Mouse (Mus musculus) embryonic facial prominence, embryonic 15.5 days (tissue): ENCODE measurements around the gene Ldhal6b. TPM values are rescaled to one million over a fixed set of nuclear protein-coding genes. Genes with fewer than 3 reads are reported as not detected.

ENCODE experiments used
- ATAC-seq: fragments of 200-750 bp; cut with Nextera tagmentation; 2 replicates; pipeline ENCODE4 v1.8.0; 2017; ENCODE audit warnings: low read depth, moderate TSS enrichment; ENCODE audit not compliant: insufficient number of reproducible peaks, low FRiP score, low TSS enrichment
- H3K27ac ChIP-seq: fragments of 300-500 bp; sonication (generic); replicated peaks from 2 replicates; pipeline ENCODE4 v1.5.1; 2015; ENCODE audit warnings: mild to moderate bottlenecking, inconsistent platforms
- H3K27me3 ChIP-seq: fragments of 300-500 bp; sonication (generic); 2 replicates; pipeline ENCODE4 v1.6.1; 2015; ENCODE audit warnings: inconsistent platforms
- H3K36me3 ChIP-seq: fragments of 300-500 bp; sonication (generic); 2 replicates; pipeline ENCODE4 v1.6.1; 2015; ENCODE audit warnings: mild to moderate bottlenecking, inconsistent platforms
- H3K4me1 ChIP-seq: fragments of 300-500 bp; sonication (generic); 2 replicates; pipeline ENCODE4 v1.6.1; 2015; ENCODE audit warnings: inconsistent platforms
- H3K4me2 ChIP-seq: fragments of 300-500 bp; sonication (generic); replicated peaks from 2 replicates; pipeline ENCODE4 v1.6.1; 2015; ENCODE audit warnings: mild to moderate bottlenecking, inconsistent platforms
- H3K4me3 ChIP-seq: fragments of 300-500 bp; sonication (generic); replicated peaks from 2 replicates; pipeline ENCODE4 v1.5.1; 2015; ENCODE audit warnings: mild to moderate bottlenecking, inconsistent platforms
- H3K9ac ChIP-seq: fragments of 300-500 bp; sonication (generic); 2 replicates; pipeline ENCODE4 v1.6.1; 2015; ENCODE audit warnings: inconsistent platforms
- H3K9me3 ChIP-seq: fragments of 300-500 bp; sonication (generic); replicated peaks from 2 replicates; pipeline ENCODE4 v1.6.1; 2016; ENCODE audit warnings: inconsistent platforms
- WGBS: fragments of 180-500 bp; shearing (Covaris S2); methylation state at CpG from one replicate; pipeline ENCODE4 v1.1.7; 2015; 5-methylcytosine and 5-hydroxymethylcytosine counted together
- polyA plus RNA-seq: library from polyadenylated mRNA; unstranded; fragments of >200 nt; fragmentation: Nextera tagmentation; extraction: Ambion mirVana; gene quantifications from 2 replicates; pipeline ENCODE4 v1.2.1, GENCODE M21; 2015

The Ldhal6b gene
- polyA plus RNA-seq, 1 experiment from 2014 or later, result not detected

DNA sequence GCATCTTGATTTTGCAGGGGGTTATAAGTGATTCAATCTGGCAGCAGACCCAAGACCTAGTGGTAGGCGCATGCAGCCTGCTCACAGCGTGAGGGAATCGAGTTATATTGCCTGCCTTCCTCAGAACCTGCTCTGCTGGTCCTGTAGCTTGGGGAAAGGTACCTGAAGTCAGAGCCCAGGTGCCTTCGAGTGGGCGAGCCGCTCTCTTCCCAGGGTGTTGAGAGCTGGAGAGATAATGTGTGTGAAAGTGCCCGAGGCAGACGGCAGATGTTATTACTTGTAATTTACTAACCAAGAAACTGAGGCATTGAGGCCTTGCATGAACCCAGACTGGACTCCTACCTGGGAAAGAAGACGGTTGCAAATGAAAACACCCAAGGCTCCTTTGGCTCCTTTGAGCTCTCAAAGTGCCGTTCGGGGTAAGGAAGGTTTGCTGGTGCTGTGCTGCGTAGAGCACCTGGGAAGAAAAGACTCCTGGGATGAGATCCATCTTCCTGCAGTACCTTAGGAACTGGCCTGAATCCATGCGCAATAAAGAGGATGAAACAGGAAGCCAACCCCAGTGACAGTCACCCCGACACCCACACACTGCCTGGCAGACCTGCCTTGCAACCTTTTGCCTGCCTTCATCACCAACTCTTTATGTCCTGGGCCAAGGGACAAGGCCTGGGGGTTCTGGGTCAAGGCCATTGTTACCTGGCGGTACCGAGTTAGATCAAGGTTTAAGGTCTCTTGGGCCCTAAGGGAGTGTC, 22.9 kb downstream of the Ldhal6b start:
- Histone ChIP-seq H3K4me3 (no peak overlapping the region), H3K9me3 (no peaks in the 10 kb centered on the region), H3K27ac (peak overlapping the region; percentile 66), H3K4me2 (no peak overlapping the region), H3K4me1 (peaks cover 10% of the 10 kb centered on the region), H3K27me3 (no peaks in the 10 kb centered on the region), H3K9ac (no peak overlapping the region), H3K36me3 (no peaks in the 10 kb centered on the region)
- ATAC-seq, result no peak
- WGBS, result 72% methylated on average over 16 of the region's 16 CpGs

DNA sequence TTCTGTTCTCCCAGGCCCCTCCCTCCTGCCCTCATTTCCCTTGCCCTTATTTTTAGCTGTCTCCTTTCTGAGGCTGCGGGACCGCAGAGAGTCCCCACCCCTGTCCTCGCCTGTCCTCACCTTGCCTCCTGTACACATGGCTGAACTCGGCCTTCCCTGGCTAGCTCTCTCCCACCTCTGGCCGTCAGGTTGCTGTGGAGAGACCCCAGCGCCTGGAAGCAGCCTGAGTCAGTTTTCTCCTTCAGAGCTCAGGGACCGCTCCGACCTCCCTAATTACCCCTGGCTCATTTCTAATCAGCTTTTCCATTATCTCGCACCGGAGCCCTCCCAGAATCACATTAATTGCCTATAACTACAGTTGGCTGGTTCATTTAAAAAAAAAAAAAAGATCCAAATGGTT, 27.9 kb downstream of the Ldhal6b start:
- Histone ChIP-seq H3K9me3 (no peaks in the 10 kb centered on the region), H3K4me3 (no peak overlapping the region), H3K9ac (no peak overlapping the region), H3K27me3 (no peaks in the 10 kb centered on the region), H3K27ac (no peak overlapping the region), H3K4me1 (no peaks in the 10 kb centered on the region), H3K4me2 (no peak overlapping the region), H3K36me3 (no peaks in the 10 kb centered on the region)
- ATAC-seq, result no peak
- 57% methylated on average over 10 of the region's 10 CpGs for WGBS

DNA sequence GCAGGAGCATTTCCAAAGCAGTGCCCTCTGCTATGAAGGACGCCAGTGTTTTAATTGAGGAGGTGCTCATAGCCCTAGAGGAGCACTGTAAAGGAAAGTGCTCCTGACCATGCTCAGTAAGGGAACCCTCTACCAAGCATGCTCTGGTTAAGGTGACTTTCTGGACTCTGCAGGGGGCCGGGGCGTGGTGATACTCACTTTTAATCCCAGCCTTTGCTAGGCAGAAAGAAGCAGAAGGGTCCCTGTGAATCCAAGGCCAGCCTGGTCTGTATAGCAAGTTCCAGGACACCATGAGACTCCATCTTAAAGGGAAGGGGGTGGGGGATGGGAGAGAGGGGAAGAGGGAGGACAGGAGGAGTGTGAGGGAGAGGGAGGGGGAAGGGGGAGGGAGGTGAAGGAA, 30.2 kb downstream of the Ldhal6b start:
- H3K36me3 ChIP-seq, result no peaks in the 10 kb centered on the region

DNA sequence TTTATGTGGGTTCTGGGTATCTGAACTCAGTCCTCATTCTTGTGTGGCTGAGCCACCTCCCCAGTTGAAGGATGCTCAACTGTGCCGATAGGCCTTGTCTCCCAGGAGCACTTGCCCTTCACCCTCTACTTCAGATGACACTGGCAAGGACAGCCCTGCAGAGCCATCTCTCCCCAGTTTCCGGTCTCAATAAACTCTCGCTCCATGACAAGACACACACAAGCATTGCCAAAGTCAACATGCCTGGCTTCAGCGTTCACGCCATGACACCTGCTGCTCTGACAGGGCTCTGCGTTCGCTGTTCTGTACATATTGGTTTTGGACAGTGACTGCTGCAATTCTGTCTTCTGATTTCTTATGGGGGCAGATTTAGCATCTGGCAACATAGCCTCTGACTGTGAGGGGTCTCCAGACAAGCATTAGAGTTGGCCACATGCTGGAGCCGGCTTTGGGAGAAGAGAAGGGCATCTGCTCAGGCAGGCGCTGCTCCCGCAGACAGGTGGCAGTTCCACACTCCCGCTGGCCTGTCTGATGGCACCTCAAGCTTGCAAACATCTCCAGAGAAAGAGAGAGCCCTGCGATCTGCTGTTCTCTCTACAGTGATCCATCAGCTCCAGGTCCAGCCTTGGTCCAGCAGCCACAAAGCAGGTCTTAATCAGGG, 31.6 kb downstream of the Ldhal6b start:
- Histone ChIP-seq H3K9ac (no peak overlapping the region), H3K4me3 (no peak overlapping the region), H3K4me2 (no peak overlapping the region), H3K36me3 (no peaks in the 10 kb centered on the region), H3K27me3 (no peaks in the 10 kb centered on the region), H3K9me3 (no peaks in the 10 kb centered on the region), H3K4me1 (no peaks in the 10 kb centered on the region), H3K27ac (no peak overlapping the region)
- WGBS, result 89% methylated on average over 12 of the region's 12 CpGs
- ATAC-seq, result no peak

More for the DNA sequence above, 30.2 kb downstream of the Ldhal6b start:
- 78% methylated on average over 3 of the region's 3 CpGs for WGBS
- no peak overlapping the region for H3K4me3 ChIP-seq
- no peak overlapping the region for H3K9ac ChIP-seq
- H3K27me3 ChIP-seq, result no peaks in the 10 kb centered on the region
- H3K4me2 ChIP-seq, result no peak overlapping the region
- no peaks in the 10 kb centered on the region for H3K4me1 ChIP-seq
- no peak for ATAC-seq
- H3K27ac ChIP-seq, result no peak overlapping the region
- H3K9me3 ChIP-seq, result no peaks in the 10 kb centered on the region

DNA sequence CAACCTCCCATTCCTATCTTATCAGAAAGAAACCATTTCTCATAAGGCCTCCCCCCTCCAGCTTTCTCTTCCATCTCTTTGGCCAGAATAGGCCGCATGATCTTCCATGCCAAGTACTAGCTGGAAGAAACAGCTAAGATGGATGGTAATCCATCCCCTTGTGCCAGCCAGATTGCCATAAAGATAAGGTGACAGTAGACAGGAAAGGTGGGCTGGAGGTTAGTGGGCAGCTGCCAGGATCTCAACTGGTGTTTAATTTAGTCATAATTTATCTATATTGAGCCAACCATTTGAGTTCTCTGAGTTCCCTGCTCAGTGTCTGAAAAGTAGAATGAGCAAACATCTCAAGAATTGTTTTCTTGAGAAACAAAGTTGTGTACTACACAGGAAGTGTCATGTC, 32.9 kb downstream of the Ldhal6b start:
- Histone ChIP-seq H3K27me3 (no peaks in the 10 kb centered on the region), H3K4me3 (no peak overlapping the region), H3K27ac (no peak overlapping the region), H3K4me2 (no peak overlapping the region), H3K36me3 (no peaks in the 10 kb centered on the region), H3K9ac (no peak overlapping the region), H3K9me3 (no peaks in the 10 kb centered on the region), H3K4me1 (no peaks in the 10 kb centered on the region)
- 96% methylated on average over 1 of the region's 1 CpGs for WGBS
- ATAC-seq, result no peak

DNA sequence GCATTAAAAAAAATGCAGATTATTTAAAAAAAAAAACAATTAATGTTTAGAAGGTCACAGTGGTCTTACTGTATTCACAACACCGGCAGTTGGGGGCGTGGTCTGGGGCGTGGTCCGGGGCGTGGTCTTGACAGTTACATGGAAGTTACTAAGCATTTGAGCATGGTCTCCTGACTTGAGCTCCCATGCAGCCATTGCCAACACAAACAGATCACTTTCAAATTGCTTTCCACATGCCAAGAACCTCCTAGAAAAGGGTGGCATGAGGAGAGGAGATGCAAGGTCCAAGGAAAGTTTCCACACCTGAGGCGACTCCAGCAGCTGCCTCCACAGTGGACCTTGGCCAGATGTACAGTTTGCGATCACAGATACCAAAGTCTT, 40.6 kb downstream of the Ldhal6b start:
- WGBS, result 27% methylated on average over 7 of the region's 7 CpGs
- ATAC-seq, result no peak
- H3K4me2 ChIP-seq, result 0 out of 2 replicates have a peak overlapping the region, but pooled peaks have one; percentile 1

DNA sequence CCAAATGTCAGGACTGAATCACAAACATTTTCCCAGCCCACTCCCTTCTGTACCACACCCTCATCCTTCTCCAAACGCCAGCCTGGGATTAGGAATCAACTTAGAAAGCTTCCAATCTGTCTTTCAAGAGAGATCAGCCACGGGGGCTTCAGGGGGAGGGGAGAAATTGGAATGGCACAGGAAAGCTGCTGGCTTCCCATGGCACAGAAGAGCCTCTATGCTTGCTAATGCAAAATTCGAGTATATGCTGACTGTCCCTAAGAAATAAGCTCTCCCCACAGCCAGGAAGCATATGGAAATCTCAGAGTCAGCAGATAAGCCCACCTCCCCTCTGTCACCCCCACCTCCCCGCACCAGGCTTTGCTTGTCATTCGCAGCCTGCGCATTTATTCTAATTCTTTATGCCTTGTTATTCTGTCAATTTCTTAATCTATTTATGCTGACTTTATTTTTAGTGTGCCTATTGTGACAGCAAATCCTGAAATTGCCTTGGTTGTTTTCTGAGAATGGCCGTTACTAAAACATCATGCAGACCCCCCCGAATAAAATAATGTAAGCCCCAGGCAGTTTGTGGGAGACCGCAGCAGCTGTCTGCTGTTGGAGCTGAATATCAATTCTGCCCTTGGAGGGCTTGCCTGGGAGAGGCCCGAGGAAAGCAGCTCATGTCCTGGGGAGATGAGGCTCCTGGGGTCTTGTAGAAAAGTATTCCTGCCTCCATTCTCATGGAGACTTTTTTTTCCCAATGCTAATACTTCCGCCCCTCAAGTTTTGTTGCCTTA, 41.2 kb downstream of the Ldhal6b start:
- Histone ChIP-seq H3K27me3 (no peaks in the 10 kb centered on the region), H3K4me1 (0 out of 2 replicates have a peak, but pooled peaks cover 13% of the 10 kb centered on the region), H3K9me3 (no peaks in the 10 kb centered on the region), H3K27ac (no peak overlapping the region), H3K9ac (no peak overlapping the region), H3K4me2 (0 out of 2 replicates have a peak overlapping the region, but pooled peaks have one; percentile 1), H3K4me3 (no peak overlapping the region), H3K36me3 (no peaks in the 10 kb centered on the region)
- 20% methylated on average over 11 of the region's 11 CpGs for WGBS
- no peak for ATAC-seq

More for the DNA sequence above, 40.6 kb downstream of the Ldhal6b start:
- 0 out of 2 replicates have a peak, but pooled peaks cover 13% of the 10 kb centered on the region for H3K4me1 ChIP-seq
- no peak overlapping the region for H3K9ac ChIP-seq
- H3K4me3 ChIP-seq, result no peak overlapping the region
- no peak overlapping the region for H3K27ac ChIP-seq
- H3K36me3 ChIP-seq, result no peaks in the 10 kb centered on the region
- no peaks in the 10 kb centered on the region for H3K9me3 ChIP-seq
- H3K27me3 ChIP-seq, result no peaks in the 10 kb centered on the region

DNA sequence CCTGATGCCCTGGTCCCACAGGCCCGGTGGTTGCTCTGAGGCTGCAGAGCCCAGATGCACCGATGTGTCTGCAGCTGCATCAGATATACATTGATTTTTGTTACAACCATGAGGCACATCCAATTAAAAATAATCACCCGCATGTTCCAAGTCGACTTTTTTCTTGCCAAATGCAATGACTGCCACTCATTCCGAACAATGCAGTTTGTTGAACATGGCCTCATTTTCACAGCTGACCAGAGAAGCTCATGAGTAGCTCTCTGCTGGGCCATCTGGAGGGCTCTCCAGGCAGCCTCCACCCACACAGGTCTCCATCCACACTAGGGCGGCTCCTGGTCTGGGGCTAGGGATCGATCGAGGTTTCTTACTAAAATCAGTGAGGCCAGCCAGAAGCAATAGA, 45.6 kb downstream of the Ldhal6b start:
- Histone ChIP-seq H3K9ac (no peak overlapping the region), H3K9me3 (no peaks in the 10 kb centered on the region), H3K36me3 (no peaks in the 10 kb centered on the region), H3K4me2 (no peak overlapping the region), H3K4me1 (0 out of 2 replicates have a peak, but pooled peaks cover 10% of the 10 kb centered on the region), H3K4me3 (no peak overlapping the region), H3K27me3 (no peaks in the 10 kb centered on the region), H3K27ac (no peak overlapping the region)
- WGBS, result 72% methylated on average over 8 of the region's 8 CpGs
- ATAC-seq, result no peak

DNA sequence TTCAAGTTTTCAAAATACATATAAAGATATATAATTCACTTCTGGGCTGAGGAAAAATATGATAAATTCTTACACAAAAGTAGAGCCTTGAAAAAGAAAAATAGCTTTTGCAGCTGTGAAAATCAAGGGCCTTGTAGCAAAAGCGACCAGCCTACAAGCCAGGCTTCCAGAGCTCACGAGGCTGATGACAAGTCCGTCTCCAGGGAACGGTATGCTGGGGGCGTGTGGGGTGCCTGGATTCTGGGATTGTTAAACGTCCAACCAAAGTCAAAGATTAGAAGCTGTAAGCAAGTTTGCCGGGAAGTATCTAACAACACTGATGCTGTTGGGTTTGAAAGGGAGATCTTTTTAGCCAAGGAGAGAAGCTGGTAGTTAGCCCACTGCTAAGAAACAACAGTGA, 47.0 kb downstream of the Ldhal6b start:
- Histone ChIP-seq H3K27me3 (no peaks in the 10 kb centered on the region), H3K36me3 (no peaks in the 10 kb centered on the region), H3K9me3 (no peaks in the 10 kb centered on the region), H3K4me2 (no peak overlapping the region), H3K4me1 (no peaks in the 10 kb centered on the region), H3K4me3 (no peak overlapping the region), H3K27ac (no peak overlapping the region), H3K9ac (no peak overlapping the region)
- WGBS, result 62% methylated on average over 7 of the region's 7 CpGs
- no peak for ATAC-seq

DNA sequence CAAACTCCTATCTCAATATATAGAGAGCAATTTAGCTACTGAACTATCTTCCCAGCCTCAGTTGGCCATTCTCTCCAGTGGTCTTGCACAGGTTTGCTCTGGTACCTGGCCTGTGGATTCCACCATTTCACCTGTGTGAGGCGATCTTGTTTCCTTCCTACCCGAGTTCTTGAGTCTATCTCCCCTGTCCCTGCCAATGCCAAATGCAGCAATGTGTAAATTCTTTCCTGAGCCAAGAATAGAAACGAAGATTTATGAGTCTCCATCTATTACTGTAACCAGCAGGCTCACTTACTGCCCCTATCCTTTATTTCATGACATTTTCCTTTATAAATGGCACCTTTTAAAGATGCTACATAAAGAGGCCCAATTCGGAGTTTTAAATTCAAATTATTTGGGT, 47.5 kb downstream of the Ldhal6b start:
- 72% methylated on average over 4 of the region's 4 CpGs for WGBS
- no peak overlapping the region for H3K4me3 ChIP-seq
- no peaks in the 10 kb centered on the region for H3K27me3 ChIP-seq
- H3K9ac ChIP-seq, result no peak overlapping the region
- H3K36me3 ChIP-seq, result no peaks in the 10 kb centered on the region
- no peak for ATAC-seq
- no peak overlapping the region for H3K4me2 ChIP-seq
- no peaks in the 10 kb centered on the region for H3K4me1 ChIP-seq
- no peak overlapping the region for H3K27ac ChIP-seq
- H3K9me3 ChIP-seq, result no peaks in the 10 kb centered on the region
